In the genomic region with DNA sequence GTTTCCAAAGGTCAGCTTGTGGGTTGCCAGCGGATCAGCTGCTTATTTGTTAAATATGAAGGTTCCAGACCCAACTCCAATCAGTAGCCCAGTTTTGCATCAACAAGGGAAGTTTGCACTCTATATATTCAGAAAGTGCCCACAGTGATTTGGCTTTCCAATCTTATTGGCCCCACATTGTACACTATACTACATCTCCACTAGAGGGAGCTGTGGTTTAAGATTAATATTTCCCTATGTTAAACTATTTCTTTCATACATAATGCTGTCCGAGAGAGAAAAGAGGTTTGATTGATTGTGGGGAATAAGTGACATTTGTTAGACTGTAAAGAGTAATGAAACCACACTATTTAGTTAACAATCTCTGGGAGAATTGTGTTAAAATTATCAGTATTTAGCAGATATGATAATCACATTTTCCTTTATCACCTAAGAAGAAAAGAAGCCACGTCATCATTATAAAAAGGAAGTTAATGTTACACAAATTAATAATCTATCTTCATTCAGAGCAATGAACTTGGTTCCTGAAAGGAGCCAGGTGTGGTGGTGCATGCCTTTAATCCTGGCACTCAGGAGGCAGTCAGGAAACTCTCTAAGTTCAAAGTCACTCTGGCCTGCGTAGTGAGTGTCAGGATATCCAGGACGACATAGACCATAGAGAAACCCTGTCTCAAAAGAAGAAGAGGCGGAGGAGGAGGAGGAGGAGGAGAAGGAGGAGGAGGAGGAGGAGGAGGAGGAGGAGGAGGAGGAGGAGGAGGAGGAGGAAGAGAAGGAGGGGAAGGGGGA, we compare ENCODE assay signal across 8 mouse cellular contexts. TPM values are rescaled to one million over a fixed set of nuclear protein-coding genes. Genes with fewer than 3 reads are reported as not detected.
A peak's percentile ranks its signal among the peaks of the same experiment; 100 is the strongest.
DNase-seq lines count a peak whose midpoint lies in the region; ATAC-seq lines count a peak whose summit lies in the region.

No protein-coding gene starts in this region.

- H3K9me3 ChIP-seq in midbrain, embryonic 14.5 days (ENCODE audit: control insufficient read depth, low read length), result no peaks in the 10 kb centered on the region
- no peaks in the 10 kb centered on the region for H3K9me3 ChIP-seq in midbrain, embryonic 13.5 days
- no peaks in the 10 kb centered on the region for H3K9me3 ChIP-seq in forebrain, embryonic 14.5 days (replicated peaks; ENCODE audit: control insufficient read depth, low read length)
- no peaks in the 10 kb centered on the region for H3K9me3 ChIP-seq in stomach, embryonic 14.5 days (ENCODE audit: control insufficient read depth, low read depth, low read length)

- H3K4me1 ChIP-seq in midbrain, embryonic 14.5 days (ENCODE audit: control insufficient read depth, insufficient read depth, low read length), result no peaks in the 10 kb centered on the region
- 0 out of 2 replicates have a peak, but pooled peaks cover 3% of the 10 kb centered on the region for H3K4me1 ChIP-seq in midbrain, embryonic 13.5 days (replicated peaks)
- no peaks in the 10 kb centered on the region; the same call in 1 of the 2 replicates for H3K4me1 ChIP-seq in forebrain, embryonic 14.5 days (ENCODE audit: control insufficient read depth, insufficient read depth, low read length)
- no peaks in the 10 kb centered on the region for H3K4me1 ChIP-seq in stomach, embryonic 14.5 days (ENCODE audit: control insufficient read depth, insufficient read depth, low read length)

- H3K27ac ChIP-seq in midbrain, embryonic 14.5 days (replicated peaks; ENCODE audit: low read depth, low read length), result no peak overlapping the region
- H3K27ac ChIP-seq in midbrain, embryonic 13.5 days, result no peak overlapping the region
- no peak overlapping the region for H3K27ac ChIP-seq in forebrain, embryonic 14.5 days (ENCODE audit: low read depth, low read length)
- no peak overlapping the region for H3K27ac ChIP-seq in stomach, embryonic 14.5 days (ENCODE audit: low read length)

- ATAC-seq in frontal cortex, adult (ENCODE audit: low TSS enrichment), result peak; percentile 76
- no peak for ATAC-seq in midbrain, embryonic 14.5 days (ENCODE audit: low FRiP score, low TSS enrichment)
- ATAC-seq in midbrain, embryonic 13.5 days, result no peak
- ATAC-seq in forebrain, embryonic 14.5 days, result peak; percentile 63; the same call in 1 of the 2 replicates
- ATAC-seq in stomach, embryonic 14.5 days (ENCODE audit: insufficient number of reproducible peaks, insufficient read depth, low FRiP score, low read depth), result 0 out of 2 replicates have a peak, but pooled peaks have one; percentile 69

- H3K27me3 ChIP-seq in midbrain, embryonic 14.5 days (ENCODE audit: control insufficient read depth, insufficient read depth, low read length), result no peaks in the 10 kb centered on the region
- H3K27me3 ChIP-seq in midbrain, embryonic 13.5 days, result no peaks in the 10 kb centered on the region
- H3K27me3 ChIP-seq in forebrain, embryonic 14.5 days (replicated peaks; ENCODE audit: control insufficient read depth, insufficient read depth, low read length), result no peaks in the 10 kb centered on the region
- H3K27me3 ChIP-seq in stomach, embryonic 14.5 days (ENCODE audit: control insufficient read depth, insufficient read depth, low read length), result no peaks in the 10 kb centered on the region

- H3K36me3 ChIP-seq in midbrain, embryonic 14.5 days (ENCODE audit: control insufficient read depth, insufficient read depth, low read length), result no peaks in the 10 kb centered on the region
- no peaks in the 10 kb centered on the region for H3K36me3 ChIP-seq in midbrain, embryonic 13.5 days
- no peaks in the 10 kb centered on the region for H3K36me3 ChIP-seq in forebrain, embryonic 14.5 days (ENCODE audit: control insufficient read depth, insufficient read depth, low read length)
- H3K36me3 ChIP-seq in stomach, embryonic 14.5 days (ENCODE audit: control insufficient read depth, insufficient read depth, low read length), result no peaks in the 10 kb centered on the region

- WGBS in midbrain, embryonic 14.5 days, result 39% methylated on average over 6 of the region's 6 CpGs
- 47% methylated on average over 5 of the region's 6 CpGs for WGBS in midbrain, embryonic 13.5 days
- 52% methylated on average over 6 of the region's 6 CpGs for WGBS in forebrain, embryonic 14.5 days
- whole genome bisulfite sequencing in stomach, embryonic 14.5 days, result 36% methylated on average over 5 of the region's 6 CpGs

- H3K4me3 ChIP-seq in midbrain, embryonic 14.5 days (replicated peaks; ENCODE audit: low read depth, low read length), result no peak overlapping the region
- no peak overlapping the region for H3K4me3 ChIP-seq in midbrain, embryonic 13.5 days (replicated peaks)
- no peak overlapping the region for H3K4me3 ChIP-seq in forebrain, embryonic 14.5 days (ENCODE audit: low read depth, low read length)
- H3K4me3 ChIP-seq in stomach, embryonic 14.5 days (ENCODE audit: low read depth, low read length), result no peak overlapping the region

- no peak for DNase-seq in frontal cortex, postnatal 25 days (ENCODE audit: low spot score in 2 of 2)
- DNase-seq in midbrain, embryonic 14.5 days, result peak; percentile 83
- DNase-seq in forebrain, embryonic 14.5 days (ENCODE audit: low spot score), result peak; percentile 71
- DNase-seq in ovary, postnatal 14 days (ENCODE audit: low spot score), result no peak
- no peak for DNase-seq in cerebellum, postnatal 4 days (ENCODE audit: low spot score in 2 of 2)

- H3K4me2 ChIP-seq in midbrain, embryonic 14.5 days (ENCODE audit: low read length), result no peak overlapping the region
- no peak overlapping the region for H3K4me2 ChIP-seq in midbrain, embryonic 13.5 days (replicated peaks)
- H3K4me2 ChIP-seq in forebrain, embryonic 14.5 days (ENCODE audit: low read length), result no peak overlapping the region
- no peak overlapping the region for H3K4me2 ChIP-seq in stomach, embryonic 14.5 days (replicated peaks; ENCODE audit: low read depth, low read length)

- no peak overlapping the region for H3K9ac ChIP-seq in midbrain, embryonic 14.5 days (replicated peaks; ENCODE audit: low read length)
- no peak overlapping the region for H3K9ac ChIP-seq in midbrain, embryonic 13.5 days (replicated peaks)
- no peak overlapping the region for H3K9ac ChIP-seq in forebrain, embryonic 14.5 days (ENCODE audit: low read length)
- H3K9ac ChIP-seq in stomach, embryonic 14.5 days (replicated peaks; ENCODE audit: low read depth, low read length), result no peak overlapping the region

RNA-seq across cellular contexts. Expression of gene Arl4a, which starts 44.8 kb away (rescaled TPM):
- 109 and 139 TPM in 2 replicates for polyA plus RNA-seq in midbrain, embryonic 14.5 days (2014; fragmentation: Nextera tagmentation; extraction: Ambion mirVana)
- polyA plus RNA-seq in midbrain, embryonic 13.5 days (2015; fragmentation: Nextera tagmentation; extraction: Ambion mirVana), result 107 and 133 TPM in 2 replicates
- 98.1 and 105 TPM in 2 replicates for polyA plus RNA-seq in forebrain, embryonic 14.5 days (2014; fragmentation: Nextera tagmentation; extraction: Ambion mirVana)
- 45.3 and 46.0 TPM in 2 replicates for polyA plus RNA-seq in stomach, embryonic 14.5 days (2014; fragmentation: Nextera tagmentation; extraction: Ambion mirVana)

RNA-seq across cellular contexts. Expression of gene Scin, which starts 51.4 kb away (rescaled TPM):
- 0.11 TPM in 1 of 2 replicates, not detected in the other for polyA plus RNA-seq in midbrain, embryonic 14.5 days (2014; fragmentation: Nextera tagmentation; extraction: Ambion mirVana)
- polyA plus RNA-seq in midbrain, embryonic 13.5 days (2015; fragmentation: Nextera tagmentation; extraction: Ambion mirVana), result not detected in 2 replicates
- polyA plus RNA-seq in forebrain, embryonic 14.5 days (2014; fragmentation: Nextera tagmentation; extraction: Ambion mirVana), result not detected in 2 replicates
- polyA plus RNA-seq in stomach, embryonic 14.5 days (2014; fragmentation: Nextera tagmentation; extraction: Ambion mirVana), result 3.9 and 5.2 TPM in 2 replicates

Comparison
In these comparisons a context has a peak if more than half of its experiments do, and no peak if none do; other contexts are left out.
1. ATAC-seq: peak in frontal cortex, adult (single experiment), forebrain, embryonic 14.5 days (single experiment) and stomach, embryonic 14.5 days (single experiment); none in midbrain, embryonic 14.5 days (single experiment) and midbrain, embryonic 13.5 days (single experiment).
2. DNase-seq: peak in midbrain, embryonic 14.5 days (single experiment) and forebrain, embryonic 14.5 days (single experiment); none in frontal cortex, postnatal 25 days (0 of 2), ovary, postnatal 14 days (single experiment) and cerebellum, postnatal 4 days (0 of 2).